Comparison of ENCODE assay signal across 8 mouse cellular contexts in the genomic region with DNA sequence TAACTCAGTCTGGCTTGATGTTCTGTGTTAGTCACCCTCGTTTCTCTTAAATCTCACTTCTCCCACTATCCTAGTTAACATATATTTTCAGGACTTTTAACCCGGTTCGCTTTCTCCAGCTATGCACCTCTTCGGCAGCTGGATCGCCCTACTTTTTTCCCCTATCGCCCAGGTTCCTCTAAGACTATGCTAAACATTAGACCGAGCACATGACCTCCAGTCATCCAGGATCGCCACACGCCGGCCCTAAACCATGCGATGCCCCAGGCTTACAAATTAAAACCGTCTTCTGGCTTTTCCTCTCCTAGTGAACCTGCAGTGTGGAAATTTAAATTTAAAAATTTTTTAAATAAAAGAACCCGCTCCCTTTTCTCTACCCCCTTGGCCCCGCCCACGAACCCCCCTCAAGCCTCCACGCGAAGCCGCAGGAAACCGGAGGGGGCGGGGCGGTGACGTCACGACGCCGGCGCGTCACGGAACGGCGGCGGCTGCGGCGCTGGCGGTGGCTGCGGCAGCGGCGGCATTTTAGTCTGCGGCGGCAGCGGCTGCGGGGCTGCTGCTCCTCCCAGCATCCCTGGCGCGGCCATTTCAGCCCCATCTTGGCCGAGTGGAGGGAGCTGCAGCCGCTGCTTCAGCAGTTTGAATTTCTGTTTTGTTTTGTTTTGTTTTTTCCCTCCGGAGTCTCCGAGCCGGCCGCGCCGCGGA. TPM values are rescaled to one million over a fixed set of nuclear protein-coding genes. Genes with fewer than 3 reads are reported as not detected.
DNase-seq lines count a peak whose midpoint lies in the region; ATAC-seq and TF ChIP-seq lines count a peak whose summit lies in the region.

Tsc22d2 (plus strand) TSS at position 482 of the 705 bp plus-strand sequence.

- under 1% methylated on average over 51 of the region's 52 CpGs for WGBS in forebrain, embryonic 13.5 days
- WGBS in heart, postnatal 0 days: under 1% methylated on average over 33 of the region's 52 CpGs
- under 1% methylated on average over 52 of the region's 52 CpGs for whole genome bisulfite sequencing in liver, embryonic 16.5 days (ENCODE audit: insufficient replicate concordance)
- under 1% methylated on average over 49 of the region's 52 CpGs for WGBS in neural tube, embryonic 12.5 days
- under 1% methylated on average over 52 of the region's 52 CpGs for WGBS in stomach, postnatal 0 days

- H3K27ac ChIP-seq in forebrain, embryonic 13.5 days: peak within 1 kb of the TSS; percentile 99
- peak within 1 kb of the TSS; percentile 100 for H3K27ac ChIP-seq in heart, postnatal 0 days (ENCODE audit: low read depth)
- peak within 1 kb of the TSS; percentile 99 for H3K27ac ChIP-seq in liver, embryonic 16.5 days (ENCODE audit: low read length)
- H3K27ac ChIP-seq in neural tube, embryonic 12.5 days: peak within 1 kb of the TSS; percentile 98
- peak within 1 kb of the TSS; percentile 100 for H3K27ac ChIP-seq in stomach, postnatal 0 days (replicated peaks)

- H3K27me3 ChIP-seq in forebrain, embryonic 13.5 days: no peaks in the 10 kb centered on the region
- H3K27me3 ChIP-seq in heart, postnatal 0 days (ENCODE audit: control insufficient read depth, insufficient read depth, low read length): no peaks in the 10 kb centered on the region
- H3K27me3 ChIP-seq in liver, embryonic 16.5 days (ENCODE audit: control insufficient read depth, insufficient read depth, low read depth, low read length): no peaks in the 10 kb centered on the region
- H3K27me3 ChIP-seq in neural tube, embryonic 12.5 days (replicated peaks): no peaks in the 10 kb centered on the region
- H3K27me3 ChIP-seq in stomach, postnatal 0 days (ENCODE audit: control insufficient read depth, insufficient read depth, low read length): no peaks in the 10 kb centered on the region

- no peak for TF ChIP-seq EP300 in heart, postnatal 0 days (IDR thresholded peaks at IDR 0.05; ENCODE audit: low read depth)
- no peak for TF ChIP-seq EP300 in stomach, postnatal 0 days (optimal IDR thresholded peaks at IDR 0.05)

- H3K9me3 ChIP-seq in forebrain, embryonic 13.5 days (replicated peaks): no peaks in the 10 kb centered on the region
- no peaks in the 10 kb centered on the region for H3K9me3 ChIP-seq in heart, postnatal 0 days (replicated peaks; ENCODE audit: control insufficient read depth, low read length)
- H3K9me3 ChIP-seq in liver, embryonic 16.5 days (replicated peaks; ENCODE audit: control insufficient read depth, low read length): no peaks in the 10 kb centered on the region
- H3K9me3 ChIP-seq in neural tube, embryonic 12.5 days: no peaks in the 10 kb centered on the region
- H3K9me3 ChIP-seq in stomach, postnatal 0 days (ENCODE audit: control insufficient read depth, low read length): no peaks in the 10 kb centered on the region

- H3K4me2 ChIP-seq in forebrain, embryonic 13.5 days: peak within 1 kb of the TSS; percentile 93
- peak within 1 kb of the TSS; percentile 89 for H3K4me2 ChIP-seq in heart, postnatal 0 days (ENCODE audit: low read depth, low read length)
- H3K4me2 ChIP-seq in liver, embryonic 16.5 days (ENCODE audit: low read depth, low read length): peak within 1 kb of the TSS; percentile 96
- peak within 1 kb of the TSS; percentile 98 for H3K4me2 ChIP-seq in neural tube, embryonic 12.5 days (replicated peaks)
- H3K4me2 ChIP-seq in stomach, postnatal 0 days (replicated peaks; ENCODE audit: low read depth): peak within 1 kb of the TSS; percentile 94

- no peaks in the 10 kb centered on the region for H3K36me3 ChIP-seq in forebrain, embryonic 13.5 days (ENCODE audit: poor library complexity, severe bottlenecking)
- no peaks in the 10 kb centered on the region for H3K36me3 ChIP-seq in heart, postnatal 0 days (replicated peaks; ENCODE audit: control insufficient read depth, insufficient read depth, low read length)
- no peaks in the 10 kb centered on the region for H3K36me3 ChIP-seq in liver, embryonic 16.5 days (ENCODE audit: control insufficient read depth, insufficient read depth)
- H3K36me3 ChIP-seq in neural tube, embryonic 12.5 days: no peaks in the 10 kb centered on the region
- H3K36me3 ChIP-seq in stomach, postnatal 0 days (ENCODE audit: control insufficient read depth, insufficient read depth, low read length): no peaks in the 10 kb centered on the region

- H3K4me1 ChIP-seq in forebrain, embryonic 13.5 days: peaks cover 19% of the 10 kb centered on the region
- H3K4me1 ChIP-seq in heart, postnatal 0 days (ENCODE audit: control insufficient read depth, insufficient read depth): no peaks in the 10 kb centered on the region
- H3K4me1 ChIP-seq in liver, embryonic 16.5 days (ENCODE audit: control insufficient read depth, low read depth, low read length): peaks cover 3% of the 10 kb centered on the region
- peaks cover 9% of the 10 kb centered on the region for H3K4me1 ChIP-seq in neural tube, embryonic 12.5 days
- no peaks in the 10 kb centered on the region for H3K4me1 ChIP-seq in stomach, postnatal 0 days (replicated peaks; ENCODE audit: control insufficient read depth, insufficient read depth)

- no peak for TF ChIP-seq CTCF in heart, postnatal 0 days (IDR thresholded peaks at IDR 0.05; ENCODE audit: low read depth)
- TF ChIP-seq CTCF in stomach, postnatal 0 days (IDR thresholded peaks at IDR 0.05; ENCODE audit: low read depth): no peak

- ATAC-seq in cerebellum, adult (ENCODE audit: insufficient number of reproducible peaks, low FRiP score, low TSS enrichment): peak; percentile 68
- peak; percentile 86 for ATAC-seq in forebrain, embryonic 13.5 days
- peak; percentile 75 for ATAC-seq in heart, postnatal 0 days (ENCODE audit: insufficient read depth, low read depth)
- peak; percentile 56 for ATAC-seq in liver, embryonic 16.5 days (ENCODE audit: low read depth)
- peak; percentile 69 for ATAC-seq in neural tube, embryonic 12.5 days (ENCODE audit: low FRiP score, low read depth)
- ATAC-seq in stomach, postnatal 0 days (ENCODE audit: low FRiP score, low TSS enrichment): peak; percentile 73

- H3K4me3 ChIP-seq in forebrain, embryonic 13.5 days: peak within 1 kb of the TSS; percentile 98
- peak within 1 kb of the TSS; percentile 96 for H3K4me3 ChIP-seq in heart, postnatal 0 days (ENCODE audit: low read depth, low read length)
- H3K4me3 ChIP-seq in liver, embryonic 16.5 days (ENCODE audit: low read depth, low read length): peak within 1 kb of the TSS; percentile 99
- H3K4me3 ChIP-seq in neural tube, embryonic 12.5 days: peak within 1 kb of the TSS; percentile 99
- peak within 1 kb of the TSS; percentile 92 for H3K4me3 ChIP-seq in stomach, postnatal 0 days (ENCODE audit: low read depth, low read length)

- peak; percentile 86 for DNase-seq in ES-CJ7 (ENCODE audit: low read depth, low spot score)
- peak; percentile 89 for DNase-seq in heart, postnatal 0 days (ENCODE audit: low spot score)
- DNase-seq in kidney, postnatal 4 days: peak; percentile 99
- DNase-seq in stomach, postnatal 0 days (ENCODE audit: low spot score): peak; percentile 96

- H3K9ac ChIP-seq in forebrain, embryonic 13.5 days: peak within 1 kb of the TSS; percentile 96
- H3K9ac ChIP-seq in heart, postnatal 0 days (replicated peaks; ENCODE audit: low read depth, low read length): peak within 1 kb of the TSS; percentile 98
- H3K9ac ChIP-seq in liver, embryonic 16.5 days (ENCODE audit: low read depth, low read length): peak within 1 kb of the TSS; percentile 99
- H3K9ac ChIP-seq in neural tube, embryonic 12.5 days: peak within 1 kb of the TSS; percentile 98
- H3K9ac ChIP-seq in stomach, postnatal 0 days (ENCODE audit: low read length): peak within 1 kb of the TSS; percentile 99

RNA-seq across cellular contexts. Expression of gene Tsc22d2, which starts in this region (rescaled TPM):
- 7.5 and 7.6 TPM in 2 replicates for polyA plus RNA-seq in forebrain, embryonic 13.5 days (2015; fragmentation: Nextera tagmentation; extraction: Ambion mirVana)
- total RNA-seq in heart, postnatal 0 days (2014; rRNA removed; ENCODE audit: low replicate concordance): 35.8 and 61.0 TPM in 2 replicates
- 6.9 and 7.4 TPM in 2 replicates for polyA plus RNA-seq in heart, postnatal 0 days (2015; fragmentation: Nextera tagmentation; extraction: Ambion mirVana)
- polyA plus RNA-seq in liver, embryonic 16.5 days (2015; fragmentation: Nextera tagmentation; extraction: Ambion mirVana): 3.7 and 3.8 TPM in 2 replicates
- 14.8 and 15.4 TPM in 2 replicates for polyA plus RNA-seq in neural tube, embryonic 12.5 days (2016; fragmentation: Nextera tagmentation; extraction: Ambion mirVana)
- 13.0 and 16.0 TPM in 2 replicates for polyA plus RNA-seq in stomach, postnatal 0 days (2015; fragmentation: Nextera tagmentation; extraction: Ambion mirVana)

Comparison
In these comparisons a context has a peak if more than half of its experiments do, and no peak if none do; other contexts are left out.
1. Peak in every context shown above with its lines: DNase-seq, ATAC-seq, H3K4me3 ChIP-seq and H3K27ac ChIP-seq.